Mouse (Mus musculus) neural tube, embryonic 14.5 days (tissue): Measurements from ENCODE around the gene Eps15. TPM values are rescaled to one million over a fixed set of nuclear protein-coding genes. Genes with fewer than 3 reads are reported as not detected.

ENCODE experiments used
- ATAC-seq: fragments of 200-750 bp; cut with Nextera tagmentation; 2 replicates; pipeline ENCODE4 v1.8.0; 2017; ENCODE audit warnings: low read depth, mild to moderate bottlenecking, moderate TSS enrichment, moderate library complexity
- H3K27ac ChIP-seq: fragments of 300-500 bp; sonication (generic); 2 replicates; pipeline ENCODE4 v1.5.1; 2014; ENCODE audit warnings: low read depth, mild to moderate bottlenecking, control low read depth, low read length, moderate library complexity, mixed read lengths
- H3K27me3 ChIP-seq: fragments of 300-500 bp; sonication (generic); 2 replicates; pipeline ENCODE4 v1.6.1; 2014; ENCODE audit warnings: low read length; ENCODE audit not compliant: control insufficient read depth, insufficient read depth
- H3K36me3 ChIP-seq: fragments of 300-500 bp; sonication (generic); 2 replicates; pipeline ENCODE4 v1.6.1; 2014; ENCODE audit warnings: low read length, mixed read lengths; ENCODE audit not compliant: control insufficient read depth, insufficient read depth
- H3K4me1 ChIP-seq: fragments of 300-500 bp; sonication (generic); 2 replicates; pipeline ENCODE4 v1.6.1; 2014; ENCODE audit warnings: low read length; ENCODE audit not compliant: control insufficient read depth, insufficient read depth
- H3K4me2 ChIP-seq: fragments of 300-500 bp; sonication (generic); 2 replicates; pipeline ENCODE4 v1.6.1; 2014; ENCODE audit warnings: mild to moderate bottlenecking, low read depth, low read length, control low read depth
- H3K4me3 ChIP-seq: fragments of 300-500 bp; sonication (generic); 2 replicates; pipeline ENCODE4 v1.5.1; 2014; ENCODE audit warnings: low read depth, low read length, control low read depth, mixed read lengths
- H3K9ac ChIP-seq: fragments of 300-500 bp; sonication (generic); replicated peaks from 2 replicates; pipeline ENCODE4 v1.6.1; 2014; ENCODE audit warnings: low read depth, mild to moderate bottlenecking, control low read depth, low read length, mixed read lengths
- H3K9me3 ChIP-seq: fragments of 300-500 bp; sonication (generic); 2 replicates; pipeline ENCODE4 v1.6.1; 2016; ENCODE audit warnings: low read length; ENCODE audit not compliant: control insufficient read depth
- WGBS: fragments of 180-500 bp; shearing (Covaris S2); extraction: QIAGEN DNeasy Blood & Tissue Kit; methylation state at CpG from one replicate; pipeline ENCODE4 v1.1.7; 2014; 5-methylcytosine and 5-hydroxymethylcytosine counted together
- polyA plus RNA-seq: library from polyadenylated mRNA; unstranded; fragments of >200 nt; fragmentation: Nextera tagmentation; extraction: Ambion mirVana; gene quantifications from 2 replicates; pipeline ENCODE4 v1.2.1, GENCODE M21; 2014

Eps15 gene
- polyA plus RNA-seq, 1 experiment from 2014 or later: 82.4 TPM

GRCm38 (mm10) chr4:109262068-109262467 lies 18.0 kb upstream of the Eps15 start:
- Histone ChIP-seq H3K27ac (no peak overlapping the region), H3K4me3 (no peak overlapping the region), H3K9me3 (no peaks in the 10 kb centered on the region), H3K4me2 (no peak overlapping the region), H3K4me1 (no peaks in the 10 kb centered on the region), H3K27me3 (no peaks in the 10 kb centered on the region), H3K9ac (no peak overlapping the region), H3K36me3 (no peaks in the 10 kb centered on the region)
- 70% methylated on average over 6 of the region's 6 CpGs for WGBS
- no peak for ATAC-seq

GRCm38 (mm10) chr4:109266056-109266455 lies 14.0 kb upstream of the Eps15 start:
- 92% methylated on average over 3 of the region's 3 CpGs for WGBS
- H3K9me3 ChIP-seq: no peaks in the 10 kb centered on the region
- H3K4me2 ChIP-seq: no peak overlapping the region
- no peak for ATAC-seq
- no peak overlapping the region for H3K9ac ChIP-seq
- H3K4me1 ChIP-seq: no peaks in the 10 kb centered on the region
- H3K27ac ChIP-seq: no peak overlapping the region
- H3K36me3 ChIP-seq: no peaks in the 10 kb centered on the region
- no peak overlapping the region for H3K4me3 ChIP-seq
- H3K27me3 ChIP-seq: no peaks in the 10 kb centered on the region

- Histone ChIP-seq H3K4me3 (no peak overlapping the region), H3K27me3 (no peaks in the 10 kb centered on the region), H3K9ac (no peak overlapping the region), H3K4me2 (no peak overlapping the region), H3K27ac (no peak overlapping the region), H3K36me3 (no peaks in the 10 kb centered on the region), H3K9me3 (no peaks in the 10 kb centered on the region), H3K4me1 (no peaks in the 10 kb centered on the region)
- WGBS: 85% methylated on average over 2 of the region's 2 CpGs
- ATAC-seq: no peak
These were observed 13.3 kb upstream of the Eps15 start for GRCm38 (mm10) chr4:109266744-109267143.

- H3K4me3 ChIP-seq: no peak overlapping the region
- no peak for ATAC-seq
- H3K9ac ChIP-seq: no peak overlapping the region
- H3K4me1 ChIP-seq: no peaks in the 10 kb centered on the region
- no peaks in the 10 kb centered on the region for H3K9me3 ChIP-seq
- H3K36me3 ChIP-seq: no peaks in the 10 kb centered on the region
- H3K4me2 ChIP-seq: no peak overlapping the region
- no peaks in the 10 kb centered on the region for H3K27me3 ChIP-seq
- no peak overlapping the region for H3K27ac ChIP-seq
- 84% methylated on average over 3 of the region's 3 CpGs for WGBS
These were observed 12.6 kb upstream of the Eps15 start for GRCm38 (mm10) chr4:109267452-109267851.

GRCm38 (mm10) chr4:109268903-109269302 lies 11.2 kb upstream of the Eps15 start:
- no peaks in the 10 kb centered on the region for H3K9me3 ChIP-seq
- 94% methylated on average over 3 of the region's 3 CpGs for WGBS
- H3K4me3 ChIP-seq: no peak overlapping the region
- no peak overlapping the region for H3K27ac ChIP-seq
- no peak overlapping the region for H3K9ac ChIP-seq
- no peak overlapping the region for H3K4me2 ChIP-seq
- H3K36me3 ChIP-seq: no peaks in the 10 kb centered on the region
- no peaks in the 10 kb centered on the region for H3K4me1 ChIP-seq
- no peaks in the 10 kb centered on the region for H3K27me3 ChIP-seq
- no peak for ATAC-seq

GRCm38 (mm10) chr4:109271803-109272202 lies 8.3 kb upstream of the Eps15 start:
- Histone ChIP-seq H3K4me1 (no peaks in the 10 kb centered on the region), H3K27ac (no peak overlapping the region), H3K4me2 (no peak overlapping the region), H3K27me3 (no peaks in the 10 kb centered on the region), H3K36me3 (no peaks in the 10 kb centered on the region), H3K9ac (no peak overlapping the region), H3K9me3 (no peaks in the 10 kb centered on the region), H3K4me3 (no peak overlapping the region)
- 95% methylated on average over 4 of the region's 4 CpGs for WGBS
- ATAC-seq: no peak

- H3K9me3 ChIP-seq: no peaks in the 10 kb centered on the region
- H3K27me3 ChIP-seq: no peaks in the 10 kb centered on the region
- ATAC-seq: no peak
- no peak overlapping the region for H3K4me2 ChIP-seq
- no peaks in the 10 kb centered on the region for H3K4me1 ChIP-seq
- WGBS: 92% methylated on average over 2 of the region's 2 CpGs
- H3K4me3 ChIP-seq: no peak overlapping the region
- no peaks in the 10 kb centered on the region for H3K36me3 ChIP-seq
- no peak overlapping the region for H3K27ac ChIP-seq
- H3K9ac ChIP-seq: no peak overlapping the region
These were observed 6.4 kb upstream of the Eps15 start for GRCm38 (mm10) chr4:109273586-109274240.

- H3K27ac ChIP-seq: 0 out of 2 replicates have a peak overlapping the region, but pooled peaks have one; percentile 22
- H3K4me2 ChIP-seq: peak overlapping the region; percentile 79
- peak; percentile 86 for ATAC-seq
- no peaks in the 10 kb centered on the region for H3K9me3 ChIP-seq
- under 1% methylated on average over 77 of the region's 85 CpGs for WGBS
- peak overlapping the region; percentile 62 for H3K9ac ChIP-seq
- no peaks in the 10 kb centered on the region for H3K4me1 ChIP-seq
- H3K36me3 ChIP-seq: no peaks in the 10 kb centered on the region
- peak overlapping the region; percentile 69 for H3K4me3 ChIP-seq
- no peaks in the 10 kb centered on the region; the same call in 1 of the 2 replicates for H3K27me3 ChIP-seq
These were observed 542 bp downstream of the Eps15 start for GRCm38 (mm10) chr4:109280459-109281160.

- Histone ChIP-seq H3K4me3 (peak overlapping the region; percentile 69), H3K4me2 (peak overlapping the region; percentile 79), H3K9me3 (no peaks in the 10 kb centered on the region), H3K9ac (peak overlapping the region; percentile 62), H3K27me3 (no peaks in the 10 kb centered on the region; the same call in 1 of the 2 replicates), H3K4me1 (no peaks in the 10 kb centered on the region), H3K36me3 (no peaks in the 10 kb centered on the region), H3K27ac (0 out of 2 replicates have a peak overlapping the region, but pooled peaks have one; percentile 22)
- 9% methylated on average over 4 of the region's 4 CpGs for WGBS
- ATAC-seq: no peak
These were observed 1.1 kb downstream of the Eps15 start for GRCm38 (mm10) chr4:109281161-109281560.
